Mouse (Mus musculus) adrenal gland, adult 18-20 months (tissue): Measurements from ENCODE around the gene Bst2. TPM values are rescaled to one million over a fixed set of nuclear protein-coding genes. Genes with fewer than 3 reads are reported as not detected.

Experiments used
- DNase-seq, 2 experiments: peaks; one replicate each; pipeline ENCODE4 v3.0.0; 2021 to 2022; ENCODE audit warnings: low spot score in 2 of 2
- total RNA-seq, 2 experiments: library from RNA; stranded (reverse); gene quantifications; 1 replicate in 1 of 2; 2 replicates in 1 of 2; pipeline ENCODE4 v1.2.3; 2021

Bst2 gene
- total RNA-seq, 2 experiments from 2014 or later: 64.5 to 77.9 TPM

DNA sequence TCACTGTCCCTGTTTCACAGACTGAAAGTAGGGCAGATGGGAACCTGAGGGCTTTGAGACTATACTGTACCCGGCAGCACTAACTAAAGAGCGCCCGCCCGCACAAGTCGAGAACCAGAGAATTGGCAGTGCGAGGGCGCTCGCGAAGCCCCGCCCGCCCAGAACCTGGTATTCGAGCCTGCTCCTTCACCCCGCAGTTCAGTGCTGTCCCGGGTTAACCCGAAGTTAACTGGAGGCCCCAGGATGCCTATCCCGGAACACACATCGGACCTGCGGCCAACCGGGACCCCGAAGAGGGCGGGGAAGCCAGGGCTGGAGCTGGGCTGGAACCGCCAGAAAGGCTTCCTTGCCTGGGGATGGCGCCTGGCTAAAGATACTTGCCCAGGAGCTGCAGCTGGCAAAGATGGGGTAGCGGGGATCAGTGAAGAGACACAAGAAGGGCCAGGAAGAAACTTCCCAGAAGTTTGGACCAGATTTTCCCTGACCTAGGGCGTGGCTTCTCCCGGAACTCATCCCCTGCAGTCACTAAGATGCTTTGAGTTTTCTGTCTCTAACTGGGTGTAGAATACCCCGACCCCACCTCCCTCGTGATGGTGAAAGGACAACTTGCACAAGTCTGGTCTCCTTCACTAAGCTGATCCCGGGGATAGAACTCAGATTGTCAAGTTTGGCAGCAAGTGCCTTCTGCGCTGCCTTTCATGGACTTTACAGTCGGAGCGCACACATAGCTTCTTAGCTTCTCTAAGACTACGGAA lies 49.4 kb downstream of the Bst2 start, which contains the start of gene Gtpbp3:
Gtpbp3 (plus strand) TSS at position 413 of the 755 bp plus-strand sequence.
- DNase-seq: peak; percentile 78

DNA sequence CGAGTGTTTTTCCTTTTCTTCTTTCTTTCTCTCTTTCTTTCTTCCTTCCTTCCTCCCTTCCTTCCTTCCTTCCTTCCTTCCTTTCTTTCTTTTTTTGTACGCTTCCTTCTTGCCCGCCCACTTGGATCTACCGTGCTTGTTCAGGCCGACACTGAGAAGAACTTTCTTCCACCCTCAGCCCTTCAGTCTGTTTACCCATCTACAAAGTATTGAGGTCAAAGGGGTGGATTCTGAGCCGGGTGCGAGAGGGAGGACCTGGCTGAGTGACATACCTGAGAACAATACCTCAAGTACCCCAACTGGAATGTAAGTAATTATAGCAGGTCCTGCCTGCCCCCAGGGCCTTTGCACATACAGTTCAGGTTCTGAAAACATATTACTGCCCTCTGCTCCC lies 51.1 kb downstream of the Bst2 start:
- no peak for DNase-seq

DNA sequence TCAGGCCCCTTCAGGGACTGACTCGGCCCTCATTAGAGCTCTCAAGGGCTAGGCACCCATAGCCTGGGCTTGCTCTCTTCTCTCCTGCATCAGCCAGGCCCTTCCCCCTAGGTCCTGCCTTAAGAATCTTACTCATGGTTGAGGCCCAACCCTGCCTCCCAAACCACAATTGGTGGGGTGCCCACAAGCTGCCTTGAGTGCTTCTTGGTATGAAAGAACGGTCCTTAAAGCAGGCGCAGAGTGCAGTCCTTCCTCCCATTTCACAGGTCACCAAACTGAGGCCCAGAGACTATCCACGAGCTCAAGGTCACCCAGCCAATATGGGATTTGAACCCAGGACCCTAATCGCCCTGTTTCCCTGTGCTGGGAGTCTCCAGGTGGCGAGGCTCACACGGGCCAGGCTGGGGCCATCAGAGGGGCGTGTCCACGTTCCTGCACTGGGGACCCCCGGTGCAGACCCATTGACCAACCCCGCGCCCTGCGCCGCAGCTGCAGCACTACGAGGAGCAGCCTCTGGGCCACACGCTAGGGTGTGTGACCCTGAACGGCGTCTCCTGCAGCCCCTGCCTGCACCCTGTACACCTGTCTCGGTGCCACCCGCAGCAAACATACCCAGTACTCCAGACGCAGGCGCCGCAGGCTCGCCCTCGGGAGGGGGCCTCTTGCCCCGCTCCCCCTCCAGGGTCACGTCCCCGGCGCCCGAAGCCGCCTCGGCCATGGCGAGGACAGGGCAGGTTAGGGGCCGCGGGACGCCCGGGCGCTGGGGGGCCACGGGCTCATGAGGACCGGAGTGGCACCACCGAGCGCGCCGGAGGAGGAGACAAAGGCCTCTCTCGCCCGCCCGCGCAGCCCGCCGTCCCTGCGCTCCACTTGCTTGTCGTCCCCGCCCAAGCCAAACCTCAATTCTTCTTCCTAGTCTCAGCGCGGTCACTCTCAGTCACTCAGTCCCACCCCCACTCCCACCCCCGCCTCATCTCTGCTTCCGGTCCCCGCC lies 51.8 kb downstream of the Bst2 start, which contains the start of gene Ano8:
Ano8 (minus strand) TSS at position 822 of the 994 bp plus-strand sequence.
- DNase-seq: peak; percentile 75 to 77

DNA sequence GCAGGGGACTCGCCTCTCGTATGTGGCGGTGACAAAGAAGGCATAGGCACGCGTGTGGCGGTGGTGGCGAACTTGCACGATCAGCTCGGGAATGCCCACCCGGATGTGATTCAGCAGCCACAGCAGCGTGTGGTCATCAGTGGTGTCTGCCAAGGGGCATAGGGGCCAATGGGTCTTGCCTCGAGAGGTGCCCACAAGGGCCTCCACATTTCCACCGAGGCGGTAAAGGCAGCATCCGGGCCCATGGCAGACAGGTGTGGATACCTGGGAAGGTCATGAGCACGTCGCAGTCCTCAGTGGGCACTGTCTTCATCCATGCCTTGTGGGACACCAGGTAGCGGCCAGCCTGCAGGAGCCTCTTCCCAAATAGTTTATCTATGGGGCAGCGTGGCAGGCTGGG lies 52.5 kb downstream of the Bst2 start:
- no peak for DNase-seq

Other genes with a start within 250 kb of the Bst2 start
- gene Use1, start 170.6 kb downstream of the Bst2 start, total RNA-seq: 100 to 1,000 TPM; 203 to 204 TPM
- gene Ocel1, start 166.2 kb downstream of the Bst2 start, total RNA-seq: 10 to 100 TPM; 14.4 to 18.6 TPM
- gene Nr2f6, start 155.5 kb downstream of the Bst2 start, total RNA-seq: 10 to 100 TPM; 63.9 to 76.0 TPM
- gene Ushbp1, start 141.7 kb downstream of the Bst2 start, total RNA-seq: 10 to 100 TPM; 14.0 to 16.5 TPM
- 100 to 1,000 TPM in 1 of 2 experiments, 10 to 100 TPM in 1; 97.9 to 107 TPM for gene Babam1, start 140.6 kb downstream of the Bst2 start, total RNA-seq
- under 1 TPM; 0.33 to 0.48 TPM for gene Ankle1, start 131.4 kb downstream of the Bst2 start, total RNA-seq
- gene Abhd8, start 73.8 kb downstream of the Bst2 start, total RNA-seq: 10 to 100 TPM; 43.5 to 72.2 TPM
- 100 to 1,000 TPM; 103 to 130 TPM for gene Mrpl34, start 72.5 kb downstream of the Bst2 start, total RNA-seq
- gene Dda1, start 68.3 kb downstream of the Bst2 start, total RNA-seq: 10 to 100 TPM; 63.8 to 67.8 TPM
- gene Ano8, start 51.5 kb downstream of the Bst2 start, total RNA-seq: 10 to 100 TPM; 13.6 to 13.9 TPM
- gene Gtpbp3, start 49.4 kb downstream of the Bst2 start, total RNA-seq: 10 to 100 TPM; 19.0 to 22.8 TPM
- gene Plvap, start 25.7 kb downstream of the Bst2 start, total RNA-seq: 100 to 1,000 TPM; 139 to 206 TPM
- not detected for gene Ccdc194, start 11.7 kb downstream of the Bst2 start, total RNA-seq
- gene Mvb12a, start 5.5 kb upstream of the Bst2 start, total RNA-seq: 10 to 100 TPM; 64.6 to 72.0 TPM
- 1 to 10 TPM; 3.6 to 7.4 TPM for gene Tmem221, start 21.4 kb upstream of the Bst2 start, total RNA-seq
- gene Nxnl1, start 29.1 kb upstream of the Bst2 start, total RNA-seq: 1 to 10 TPM in 1 of 2 experiments, under 1 TPM in 1; 0.64 to 1.0 TPM
- 100 to 1,000 TPM; 141 to 234 TPM for gene Slc27a1, start 31.4 kb upstream of the Bst2 start, total RNA-seq
- gene Pgls, start 54.7 kb upstream of the Bst2 start, total RNA-seq: 100 to 1,000 TPM; 122 to 137 TPM
- 1 to 10 TPM; 2.9 to 3.5 TPM for gene Fam129c, start 60.2 kb upstream of the Bst2 start, total RNA-seq
- 10 to 100 TPM; 48.4 to 61.1 TPM for gene Colgalt1, start 73.5 kb upstream of the Bst2 start, total RNA-seq
- 1 to 10 TPM; 5.9 to 7.9 TPM for gene Unc13a, start 134.3 kb upstream of the Bst2 start, total RNA-seq
- gene Jak3, start 138.8 kb upstream of the Bst2 start, total RNA-seq: 10 to 100 TPM; 11.6 to 17.3 TPM
- gene Insl3, start 151.8 kb upstream of the Bst2 start, total RNA-seq: 1 to 10 TPM; 4.3 to 5.6 TPM
- gene B3gnt3, start 164.3 kb upstream of the Bst2 start, total RNA-seq: 1 to 10 TPM; 3.5 to 4.3 TPM
- gene Fcho1, start 188.3 kb upstream of the Bst2 start, total RNA-seq: 1 to 10 TPM; 1.9 to 2.3 TPM